Mouse (Mus musculus) MEL (cell line): ENCODE measurements around the gene Amz1. TPM values are rescaled to one million over a fixed set of nuclear protein-coding genes. Genes with fewer than 3 reads are reported as not detected.

Experiments used
- DNase-seq: peaks from one replicate; pipeline ENCODE4 v3.0.0; 2011; ENCODE audit warnings: low read depth, low spot score
- H3K27ac ChIP-seq: 2 replicates; pipeline ENCODE4 v1.5.1; 2012; ENCODE audit warnings: low read depth, mild to moderate bottlenecking, control low read depth, low read length, moderate library complexity; ENCODE audit not compliant: control insufficient read depth
- H3K27me3 ChIP-seq, 2 experiments: fragments of 150-350 bp in 1 of 2; sonication (generic) in 1 of 2; 2 replicates each; pipeline ENCODE4 v1.6.1; 2012; ENCODE audit warnings: low read length in 2 of 2, mild to moderate bottlenecking in 2 of 2, improper control_type of control experiment in 1 of 2, moderate library complexity in 1 of 2; ENCODE audit not compliant: insufficient read depth in 2 of 2, control insufficient read depth in 1 of 2
- H3K36me3 ChIP-seq, 2 experiments: 2 replicates each; pipeline ENCODE4 v1.6.1; 2012 to 2014; ENCODE audit warnings: low read length in 2 of 2, improper control_type of control experiment in 1 of 2, inconsistent platforms in 1 of 2, mild to moderate bottlenecking in 1 of 2; ENCODE audit not compliant: insufficient read depth in 2 of 2, control insufficient read depth in 1 of 2
- H3K4me1 ChIP-seq, 2 experiments: fragments of 150-350 bp in 1 of 2; sonication (generic) in 1 of 2; 2 replicates each; pipeline ENCODE4 v1.6.1; 2012; ENCODE audit warnings: low read length in 2 of 2, improper control_type of control experiment in 1 of 2, mild to moderate bottlenecking in 1 of 2; ENCODE audit not compliant: insufficient read depth in 2 of 2, control insufficient read depth in 1 of 2
- H3K4me3 ChIP-seq, 2 experiments: fragments of 150-350 bp in 1 of 2; sonication (generic) in 1 of 2; 2 replicates each; pipeline ENCODE4 v1.5.1; 2012; ENCODE audit warnings: low read depth in 2 of 2, low read length in 2 of 2, mild to moderate bottlenecking in 2 of 2, moderate library complexity in 2 of 2, control low read depth in 1 of 2, improper control_type of control experiment in 1 of 2; ENCODE audit not compliant: control insufficient read depth in 1 of 2, insufficient read depth in 1 of 2
- H3K79me2 ChIP-seq: 2 replicates; pipeline ENCODE4 v1.6.1; 2012; ENCODE audit warnings: mild to moderate bottlenecking, low read length, moderate library complexity; ENCODE audit not compliant: control insufficient read depth, poor library complexity, insufficient read depth
- H3K9ac ChIP-seq: 2 replicates; pipeline ENCODE4 v1.6.1; 2012; ENCODE audit warnings: low read depth, mild to moderate bottlenecking, control low read depth, low read length, moderate library complexity; ENCODE audit not compliant: control insufficient read depth, poor library complexity, severe bottlenecking
- H3K9me3 ChIP-seq: fragments of 150-350 bp; sonication (generic); replicated peaks from 2 replicates; pipeline ENCODE4 v1.6.1; 2012; ENCODE audit warnings: mild to moderate bottlenecking, low read length, improper control_type of control experiment, moderate library complexity; ENCODE audit not compliant: insufficient read depth
- ELF1 ChIP-seq: IDR thresholded peaks from 2 replicates; pipeline ENCODE4 v1.6.1; 2014; ENCODE audit warnings: low read depth, mild to moderate bottlenecking, inconsistent platforms, low read length, improper control_type of control experiment, moderate library complexity
- EP300 ChIP-seq, 2 experiments: IDR thresholded peaks; 2 replicates each; pipeline ENCODE4 v1.6.1; 2011; ENCODE audit warnings: improper control_type of control experiment in 2 of 2, low read length in 2 of 2, low read depth in 1 of 2, mild to moderate bottlenecking in 1 of 2
- GATA1 ChIP-seq: IDR thresholded peaks from 2 replicates; pipeline ENCODE4 v1.6.1; 2011; ENCODE audit warnings: low read depth, low read length, improper control_type of control experiment
- KAT2A ChIP-seq: conservative IDR thresholded peaks from 2 replicates; pipeline ENCODE4 v1.6.1; 2012; ENCODE audit warnings: low read depth, low read length, improper control_type of control experiment, inconsistent platforms
- MAFK ChIP-seq: IDR thresholded peaks from 2 replicates; pipeline ENCODE4 v1.6.1; 2011; ENCODE audit warnings: low read depth, mild to moderate bottlenecking, low read length, improper control_type of control experiment, borderline replicate concordance
- MAX ChIP-seq: IDR thresholded peaks from 2 replicates; pipeline ENCODE4 v1.6.1; 2011; ENCODE audit warnings: low read length, improper control_type of control experiment
- MAZ ChIP-seq: IDR thresholded peaks from 2 replicates; pipeline ENCODE4 v1.6.1; 2012; ENCODE audit warnings: low read depth, mild to moderate bottlenecking, inconsistent platforms, low read length, improper control_type of control experiment
- NRF1 ChIP-seq: IDR thresholded peaks from 2 replicates; pipeline ENCODE4 v1.6.1; 2014; ENCODE audit warnings: low read depth, mild to moderate bottlenecking, inconsistent platforms, low read length, improper control_type of control experiment, moderate library complexity; ENCODE audit not compliant: poor library complexity, insufficient read depth, severe bottlenecking
- POLR2A ChIP-seq, 2 experiments: IDR thresholded peaks; 2 replicates each; pipeline ENCODE4 v1.6.1; 2011 to 2012; ENCODE audit warnings: low read length in 2 of 2, mild to moderate bottlenecking in 2 of 2, control low read depth in 1 of 2, improper control_type of control experiment in 1 of 2, low read depth in 1 of 2, moderate library complexity in 1 of 2; ENCODE audit not compliant: control insufficient read depth in 1 of 2, insufficient read depth in 1 of 2, poor library complexity in 1 of 2
- SIN3A ChIP-seq: IDR thresholded peaks from 2 replicates; pipeline ENCODE4 v1.6.1; 2012; ENCODE audit warnings: low read length, improper control_type of control experiment, inconsistent platforms
- TAL1 ChIP-seq: IDR thresholded peaks from 2 replicates; pipeline ENCODE4 v1.6.1; 2012; ENCODE audit warnings: mild to moderate bottlenecking, inconsistent platforms, low read length, moderate library complexity, mixed read lengths
- ZKSCAN1 ChIP-seq: IDR thresholded peaks from 2 replicates; pipeline ENCODE4 v1.6.1; 2012; ENCODE audit warnings: low read depth, mild to moderate bottlenecking, inconsistent platforms, low read length, improper control_type of control experiment, moderate library complexity
- polyA plus RNA-seq, 2 experiments: library from polyadenylated mRNA; stranded (reverse) in 1 of 2; unstranded in 1 of 2; fragments of >175 nt in 1 of 2; fragments of >200 nt in 1 of 2; gene quantifications; 2 replicates each; pipeline versions ENCODE4 v1.2.1 to v1.2.4; 2012; ENCODE audit warnings: low replicate concordance in 2 of 2, low read depth in 1 of 2; ENCODE audit not compliant: insufficient read length in 2 of 2, insufficient read depth in 1 of 2, missing spikeins in 1 of 2
- total RNA-seq: library from RNA; depleted of rRNA; stranded (reverse); fragments of 300-350 nt; gene quantifications from 2 replicates; pipeline ENCODE4 v1.2.3, GENCODE M21; 2012

The Amz1 gene
- total and polyA plus RNA-seq, 3 experiments, result 0.68 to 1.7 TPM; not detected in 1

GRCm38 (mm10) chr5:140702103-140702513 lies 21.8 kb upstream of the Amz1 start, which contains the start of gene Iqce (continued):
- TF ChIP-seq KAT2A, result no peak; the same call in 1 of the 2 replicates
- TF ChIP-seq ZKSCAN1, result no peak

DNA sequence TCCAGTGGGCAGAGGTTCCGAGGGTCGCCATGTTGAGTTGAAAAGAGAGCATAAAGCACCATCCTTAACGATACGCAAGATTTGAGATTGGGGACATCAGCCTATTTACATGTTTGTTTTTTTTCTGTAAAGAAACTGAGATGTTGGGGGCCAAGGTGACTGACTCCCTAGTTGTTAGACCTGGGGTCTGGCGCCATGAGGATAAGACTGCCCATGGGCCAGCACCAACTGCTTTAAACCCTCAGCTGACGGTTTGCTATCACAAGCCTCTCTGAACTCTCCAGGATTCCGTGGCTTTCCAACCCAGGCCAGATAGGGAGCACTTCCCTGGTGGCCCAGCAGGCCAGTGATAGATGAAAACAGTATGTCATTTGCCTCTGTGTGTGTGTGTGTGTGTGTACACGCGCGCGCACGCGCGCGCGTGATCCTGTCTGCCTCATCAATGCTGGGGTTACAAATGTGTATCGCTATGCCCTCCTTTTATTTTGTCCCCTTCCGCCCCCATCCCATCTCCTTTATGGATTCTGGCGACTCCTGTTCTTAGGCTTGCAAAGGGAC lies 21.2 kb upstream of the Amz1 start:
- TF ChIP-seq MAFK (no peak), EP300 (IDR thresholded peaks at IDR 0.05; ENCODE audit: low read depth in 1 of 2, low read length in 2 of 2) (no peak), NRF1 (peak; percentile 56; the same call in 1 of the 2 replicates), TAL1 (no peak), ELF1 (no peak), MAX (no peak)
- H3K79me2 ChIP-seq, result peaks cover 4% of the 10 kb centered on the region; the same call in 1 of the 2 replicates
- H3K9ac ChIP-seq, result peak overlapping the region; percentile 76
- no peaks in the 10 kb centered on the region for H3K27me3 ChIP-seq
- DNase-seq, result peak; percentile 51
- no peaks in the 10 kb centered on the region for H3K9me3 ChIP-seq
- H3K4me1 ChIP-seq, result peaks cover 0 to 19% of the 10 kb centered on the region in 2 experiments; a peak in 3 of 4 replicates
- peaks cover 0 to 17% of the 10 kb centered on the region in 2 experiments; a peak in 2 of 4 replicates for H3K36me3 ChIP-seq
- H3K4me3 ChIP-seq, result peak overlapping the region; percentile 75 to 83
- H3K27ac ChIP-seq, result peak overlapping the region; percentile 88

DNA sequence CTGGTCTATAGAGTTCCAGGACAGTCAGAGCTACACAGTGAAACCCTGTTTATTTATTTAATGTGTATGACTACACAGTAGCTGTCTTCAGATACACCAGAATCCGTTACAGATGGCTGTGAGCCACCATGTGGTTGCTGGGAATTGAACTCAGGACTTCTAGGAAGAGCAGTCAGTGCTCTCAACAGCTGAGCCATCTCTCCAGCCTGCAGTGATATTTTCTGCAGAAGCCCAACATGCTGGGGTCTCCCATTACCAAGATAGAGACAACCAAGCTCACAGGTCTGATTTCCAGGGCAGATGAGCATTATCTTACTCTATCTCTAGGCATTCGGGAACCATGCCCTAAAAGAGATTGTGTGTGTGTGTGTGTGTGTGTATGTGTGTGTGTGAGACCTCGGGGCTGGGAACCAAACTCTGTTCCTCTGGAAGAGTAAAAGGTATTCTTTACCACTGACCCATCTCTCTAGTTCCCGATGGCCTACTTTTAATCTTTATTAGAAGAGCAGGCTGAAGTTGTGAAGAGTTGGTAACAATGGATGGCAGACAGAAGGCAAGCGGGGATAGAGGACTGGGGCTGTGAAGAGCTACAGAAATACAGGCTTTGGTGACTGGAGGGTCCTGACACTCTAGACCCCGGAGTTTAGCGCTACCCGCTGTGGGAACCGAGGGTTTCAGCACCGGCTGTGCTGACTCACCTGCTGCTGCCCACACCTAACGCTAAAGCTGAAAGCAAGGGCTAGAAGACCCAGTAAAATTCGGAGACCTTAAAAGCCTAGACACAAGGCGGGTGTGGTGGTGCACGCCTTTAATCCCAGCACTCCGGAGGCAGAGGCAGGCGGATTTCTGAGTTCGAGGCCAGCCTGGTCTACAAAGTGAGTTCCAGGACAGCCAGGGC lies 20.2 kb upstream of the Amz1 start:
- no peaks in the 10 kb centered on the region for H3K27me3 ChIP-seq
- H3K79me2 ChIP-seq, result peaks cover 4% of the 10 kb centered on the region; the same call in 1 of the 2 replicates
- peak overlapping the region; percentile 76 for H3K9ac ChIP-seq
- peak overlapping the region; percentile 88 for H3K27ac ChIP-seq
- no peaks in the 10 kb centered on the region for H3K9me3 ChIP-seq
- peak; percentile 74 for DNase-seq
- peak overlapping the region; percentile 46 to 56 for H3K4me3 ChIP-seq
- peaks cover 0 to 19% of the 10 kb centered on the region in 2 experiments; a peak in 3 of 4 replicates for H3K4me1 ChIP-seq
- peaks cover 0 to 17% of the 10 kb centered on the region in 2 experiments; a peak in 2 of 4 replicates for H3K36me3 ChIP-seq
- TF ChIP-seq NRF1 (no peak), SIN3A (peak; percentile 76), POLR2A (IDR thresholded peaks at IDR 0.05; ENCODE audit: control insufficient read depth in 1 of 2, insufficient read depth in 1 of 2, low read depth in 1 of 2, low read length in 2 of 2, poor library complexity in 1 of 2) (peak in 1 of 2 experiments; percentile 76; a peak in 2 of 4 replicates), GATA1 (peak; percentile 31; the same call in 1 of the 2 replicates), MAZ (no peak), MAX (no peak)
